Mouse (Mus musculus): ENCODE data around the gene Ncoa1.

DNA sequence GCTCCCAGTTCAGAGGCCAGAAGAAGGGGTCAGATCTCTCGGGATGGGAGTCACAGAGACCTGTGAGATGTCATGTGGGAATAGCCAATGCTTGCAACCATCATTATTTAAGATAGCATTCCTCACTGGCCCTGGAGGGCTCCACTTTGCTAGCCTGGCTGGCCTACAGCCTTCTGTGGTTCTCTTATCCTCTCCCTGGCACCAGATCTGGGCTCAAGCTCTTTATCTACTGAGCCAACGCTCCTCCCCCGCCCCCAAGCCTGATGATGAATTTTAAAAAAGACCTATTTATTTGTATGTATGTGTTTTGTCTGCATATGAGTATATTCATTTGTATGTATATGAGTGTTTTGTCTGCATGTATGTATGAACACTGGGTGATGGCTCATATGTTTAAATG is 197.1 kb downstream of the Ncoa1 start:
- TF ChIP-seq CHD2 (IDR thresholded peaks at IDR 0.05; ENCODE audit: low read depth, low read length) (no peak), HCFC1 (IDR thresholded peaks at IDR 0.05; ENCODE audit: borderline replicate concordance, insufficient read depth, low read length) (no peak), ZNF384 (IDR thresholded peaks at IDR 0.05; ENCODE audit: low read depth, low read length) (no peak), ZC3H11A (IDR thresholded peaks at IDR 0.05; ENCODE audit: borderline replicate concordance, low read depth, low read length) (no peak), MAFK (IDR thresholded peaks at IDR 0.05; ENCODE audit: insufficient read depth, low read depth, low read length) (no peak)
